Mouse (Mus musculus) limb, embryonic 11.5 days (tissue): ENCODE measurements around the gene Tcn2. TPM values are rescaled to one million over a fixed set of nuclear protein-coding genes. Genes with fewer than 3 reads are reported as not detected.

Experiments used
- ATAC-seq: fragments of 200-750 bp; cut with Nextera tagmentation; 2 replicates; pipeline ENCODE4 v1.8.0; 2017; ENCODE audit warnings: low read depth; ENCODE audit not compliant: insufficient number of reproducible peaks, low FRiP score, low TSS enrichment
- DNase-seq: peaks from one replicate; pipeline ENCODE4 v3.0.0-alpha.2; 2015; ENCODE audit warnings: low spot score
- H3K27ac ChIP-seq: fragments of 300-500 bp; sonication (generic); replicated peaks from 2 replicates; pipeline ENCODE4 v1.5.1; 2014; ENCODE audit warnings: low read depth, mild to moderate bottlenecking, low read length
- H3K27me3 ChIP-seq: fragments of 300-500 bp; sonication (generic); 2 replicates; pipeline ENCODE4 v1.6.1; 2014; ENCODE audit warnings: mild to moderate bottlenecking, low read length, mixed read lengths; ENCODE audit not compliant: control insufficient read depth, insufficient read depth
- H3K36me3 ChIP-seq: fragments of 300-500 bp; sonication (generic); 2 replicates; pipeline ENCODE4 v1.6.1; 2014; ENCODE audit warnings: mild to moderate bottlenecking, low read length, moderate library complexity, mixed read lengths; ENCODE audit not compliant: control insufficient read depth, insufficient read depth
- H3K4me1 ChIP-seq: fragments of 300-500 bp; sonication (generic); 2 replicates; pipeline ENCODE4 v1.6.1; 2014; ENCODE audit warnings: low read length, mixed read lengths; ENCODE audit not compliant: control insufficient read depth, insufficient read depth
- H3K4me2 ChIP-seq: fragments of 300-500 bp; sonication (generic); 2 replicates; pipeline ENCODE4 v1.6.1; 2014; ENCODE audit warnings: low read depth, mild to moderate bottlenecking, moderate library complexity; ENCODE audit not compliant: severe bottlenecking
- H3K4me3 ChIP-seq: fragments of 300-500 bp; sonication (generic); 2 replicates; pipeline ENCODE4 v1.5.1; 2014; ENCODE audit warnings: low read depth, low read length
- H3K9ac ChIP-seq: fragments of 300-500 bp; sonication (generic); 2 replicates; pipeline ENCODE4 v1.6.1; 2014; ENCODE audit warnings: mild to moderate bottlenecking, low read length
- H3K9me3 ChIP-seq: fragments of 300-500 bp; sonication (generic); 2 replicates; pipeline ENCODE4 v1.6.1; 2016; ENCODE audit warnings: low read length; ENCODE audit not compliant: control insufficient read depth
- WGBS: fragments of 180-500 bp; shearing (Covaris S2); extraction: QIAGEN DNeasy Blood & Tissue Kit; methylation state at CpG from one replicate; pipeline ENCODE4 v1.1.7; 2014; 5-methylcytosine and 5-hydroxymethylcytosine counted together
- polyA plus RNA-seq: library from polyadenylated mRNA; unstranded; fragments of >200 nt; fragmentation: Nextera tagmentation; extraction: Ambion mirVana; gene quantifications from 2 replicates; pipeline ENCODE4 v1.2.1, GENCODE M21; 2014

The Tcn2 gene
- polyA plus RNA-seq, 1 experiment from 2014 or later: 28.9 TPM

- Histone ChIP-seq H3K9me3 (no peaks in the 10 kb centered on the region), H3K4me2 (no peak overlapping the region), H3K4me1 (no peaks in the 10 kb centered on the region), H3K4me3 (no peak overlapping the region), H3K27ac (no peak overlapping the region), H3K9ac (no peak overlapping the region), H3K36me3 (no peaks in the 10 kb centered on the region), H3K27me3 (no peaks in the 10 kb centered on the region)
- DNase-seq (no peak), ATAC-seq (no peak)
- WGBS: 89% methylated on average over 7 of the region's 7 CpGs
Measured at GRCm38 (mm10) chr11:3941371-3941770, 9.4 kb upstream of the Tcn2 start.

- no peak for ATAC-seq
- no peaks in the 10 kb centered on the region for H3K27me3 ChIP-seq
- H3K4me2 ChIP-seq: no peak overlapping the region
- no peaks in the 10 kb centered on the region for H3K36me3 ChIP-seq
- no peak overlapping the region for H3K27ac ChIP-seq
- H3K4me3 ChIP-seq: no peak overlapping the region
- no peak overlapping the region for H3K9ac ChIP-seq
- 77% methylated on average over 13 of the region's 13 CpGs for WGBS
- no peaks in the 10 kb centered on the region for H3K9me3 ChIP-seq
- H3K4me1 ChIP-seq: no peaks in the 10 kb centered on the region
- no peak for DNase-seq
Measured at GRCm38 (mm10) chr11:3937321-3937874, 5.4 kb upstream of the Tcn2 start.

GRCm38 (mm10) chr11:3936318-3936717 is 4.4 kb upstream of the Tcn2 start:
- Histone ChIP-seq H3K9ac (no peak overlapping the region), H3K27me3 (no peaks in the 10 kb centered on the region), H3K36me3 (no peaks in the 10 kb centered on the region), H3K9me3 (no peaks in the 10 kb centered on the region), H3K27ac (no peak overlapping the region), H3K4me1 (peaks cover 1% of the 10 kb centered on the region), H3K4me3 (no peak overlapping the region), H3K4me2 (no peak overlapping the region)
- ATAC-seq (no peak), DNase-seq (no peak)
- 77% methylated on average over 3 of the region's 3 CpGs for WGBS

- H3K4me1 ChIP-seq: peaks cover 4% of the 10 kb centered on the region
- H3K4me2 ChIP-seq: no peak overlapping the region
- no peak overlapping the region for H3K4me3 ChIP-seq
- H3K27ac ChIP-seq: no peak overlapping the region
- no peaks in the 10 kb centered on the region for H3K27me3 ChIP-seq
- no peaks in the 10 kb centered on the region for H3K36me3 ChIP-seq
- no peak for ATAC-seq
- WGBS: 76% methylated on average over 4 of the region's 4 CpGs
- DNase-seq: no peak
- no peak overlapping the region; the same call in 1 of the 2 replicates for H3K9ac ChIP-seq
- no peaks in the 10 kb centered on the region for H3K9me3 ChIP-seq
Measured at GRCm38 (mm10) chr11:3935135-3935534, 3.2 kb upstream of the Tcn2 start.

- Histone ChIP-seq H3K9me3 (no peaks in the 10 kb centered on the region), H3K36me3 (no peaks in the 10 kb centered on the region), H3K4me3 (no peak overlapping the region)
Measured at GRCm38 (mm10) chr11:3933756-3934285, 1.9 kb upstream of the Tcn2 start.

GRCm38 (mm10) chr11:3930931-3931330 is 1.0 kb downstream of the Tcn2 start:
- peaks cover 4% of the 10 kb centered on the region for H3K4me1 ChIP-seq
- no peaks in the 10 kb centered on the region for H3K36me3 ChIP-seq
- WGBS: 27% methylated on average over 6 of the region's 6 CpGs
- DNase-seq: no peak
- H3K27me3 ChIP-seq: no peaks in the 10 kb centered on the region
- no peaks in the 10 kb centered on the region for H3K9me3 ChIP-seq
- H3K27ac ChIP-seq: no peak overlapping the region
- H3K9ac ChIP-seq: no peak overlapping the region
- ATAC-seq: no peak
- H3K4me3 ChIP-seq: peak overlapping the region; percentile 49
- H3K4me2 ChIP-seq: peak overlapping the region; percentile 66

More at GRCm38 (mm10) chr11:3933756-3934285, 1.9 kb upstream of the Tcn2 start:
- no peak overlapping the region for H3K27ac ChIP-seq
- H3K4me2 ChIP-seq: no peak overlapping the region
- ATAC-seq (no peak), DNase-seq (no peak)
- no peak overlapping the region for H3K9ac ChIP-seq
- 89% methylated on average over 9 of the region's 9 CpGs for WGBS
- H3K27me3 ChIP-seq: no peaks in the 10 kb centered on the region
- H3K4me1 ChIP-seq: peaks cover 4% of the 10 kb centered on the region

- no peak overlapping the region for H3K4me3 ChIP-seq
- no peak overlapping the region for H3K27ac ChIP-seq
- H3K27me3 ChIP-seq: no peaks in the 10 kb centered on the region
- H3K36me3 ChIP-seq: no peaks in the 10 kb centered on the region
- H3K4me2 ChIP-seq: no peak overlapping the region
- no peak overlapping the region for H3K9ac ChIP-seq
- 89% methylated on average over 4 of the region's 4 CpGs for WGBS
- no peaks in the 10 kb centered on the region for H3K9me3 ChIP-seq
- ATAC-seq (no peak), DNase-seq (no peak)
- peaks cover 4% of the 10 kb centered on the region for H3K4me1 ChIP-seq
Measured at GRCm38 (mm10) chr11:3930019-3930418, 1.9 kb downstream of the Tcn2 start.

- H3K27ac ChIP-seq: no peak overlapping the region
- no peaks in the 10 kb centered on the region for H3K9me3 ChIP-seq
- no peak overlapping the region for H3K4me2 ChIP-seq
- ATAC-seq (no peak), DNase-seq (no peak)
- no peak overlapping the region for H3K4me3 ChIP-seq
- no peak overlapping the region for H3K9ac ChIP-seq
- H3K4me1 ChIP-seq: no peaks in the 10 kb centered on the region; the same call in 1 of the 2 replicates
- no peaks in the 10 kb centered on the region for H3K27me3 ChIP-seq
- WGBS: 86% methylated on average over 10 of the region's 10 CpGs
- no peaks in the 10 kb centered on the region for H3K36me3 ChIP-seq
Measured at GRCm38 (mm10) chr11:3925916-3926315, 6.0 kb downstream of the Tcn2 start.

- Histone ChIP-seq H3K9me3 (no peaks in the 10 kb centered on the region), H3K4me2 (no peak overlapping the region), H3K36me3 (no peaks in the 10 kb centered on the region), H3K4me3 (no peak overlapping the region), H3K4me1 (no peaks in the 10 kb centered on the region), H3K9ac (no peak overlapping the region), H3K27me3 (no peaks in the 10 kb centered on the region), H3K27ac (no peak overlapping the region)
- no peak for ATAC-seq
- no peak for DNase-seq
- WGBS: 90% methylated on average over 6 of the region's 6 CpGs
Measured at GRCm38 (mm10) chr11:3922731-3923130, 9.2 kb downstream of the Tcn2 start.
